In genomic region chrX:99326167-99326566, GRCm38 (mm10) we compare ENCODE assay signal across 8 mouse cellular contexts.
A peak's percentile ranks its signal among the peaks of the same experiment; 100 is the strongest.
DNase-seq lines count a peak whose midpoint lies in the region; ATAC-seq lines count a peak whose summit lies in the region.
"Had no signal": no experiment of that assay in that cellular context is flagged by ENCODE, and none has a peak within 500 bp of the region (broad histone marks: within the 10 kb centered on the region; RNA-seq: fewer than 3 reads in every experiment).

No protein-coding gene starts in this region.

- no peak overlapping the region for H3K27ac ChIP-seq in kidney, embryonic 14.5 days (ENCODE audit: low read depth, low read length)
- peak overlapping the region; percentile 64; the same call in 1 of the 2 replicates for H3K27ac ChIP-seq in neural tube, embryonic 13.5 days (replicated peaks)
- H3K27ac ChIP-seq: liver, embryonic 14.5 days had no signal

- no peaks in the 10 kb centered on the region for H3K9me3 ChIP-seq in kidney, embryonic 14.5 days (ENCODE audit: control insufficient read depth, low read length)
- H3K9me3 ChIP-seq in neural tube, embryonic 13.5 days, result no peaks in the 10 kb centered on the region

- peak; percentile 75 for ATAC-seq in kidney, embryonic 14.5 days (ENCODE audit: low FRiP score, low TSS enrichment)
- ATAC-seq in neural tube, embryonic 13.5 days (ENCODE audit: low read depth), result 0 out of 2 replicates have a peak, but pooled peaks have one; percentile 36

- H3K9ac ChIP-seq in kidney, embryonic 14.5 days (ENCODE audit: low read depth, low read length), result 0 out of 2 replicates have a peak overlapping the region, but pooled peaks have one; percentile 18
- no peak overlapping the region for H3K9ac ChIP-seq in neural tube, embryonic 13.5 days
- H3K9ac ChIP-seq: liver, embryonic 14.5 days had no signal

- H3K27me3 ChIP-seq in kidney, embryonic 14.5 days (ENCODE audit: control insufficient read depth, insufficient read depth, low read length), result no peaks in the 10 kb centered on the region; the same call in 1 of the 2 replicates
- peaks cover 58% of the 10 kb centered on the region for H3K27me3 ChIP-seq in neural tube, embryonic 13.5 days

- peak; percentile 51 for DNase-seq in R1 (ENCODE audit: low read depth, low spot score)
- DNase-seq in adrenal gland, postnatal 10 days, result peak; percentile 82
- DNase-seq in gastrocnemius, postnatal 25 days, result peak; percentile 53
- no peak for DNase-seq in layer of hippocampus, adult 9-11 months
- no peak for DNase-seq in layer of hippocampus, adult 18-20 months (ENCODE audit: low spot score in 2 of 2)

- H3K4me2 ChIP-seq in kidney, embryonic 14.5 days (replicated peaks; ENCODE audit: low read depth, low read length), result no peak overlapping the region
- no peak overlapping the region for H3K4me2 ChIP-seq in neural tube, embryonic 13.5 days

- 33% methylated on average over 7 of the region's 7 CpGs for WGBS in kidney, embryonic 14.5 days
- 27% methylated on average over 7 of the region's 7 CpGs for WGBS in neural tube, embryonic 13.5 days

- peaks cover 14% of the 10 kb centered on the region for H3K4me1 ChIP-seq in kidney, embryonic 14.5 days (ENCODE audit: control insufficient read depth, insufficient read depth, low read length)
- peaks cover 23% of the 10 kb centered on the region for H3K4me1 ChIP-seq in neural tube, embryonic 13.5 days (replicated peaks)

- no peak overlapping the region for H3K4me3 ChIP-seq in kidney, embryonic 14.5 days (ENCODE audit: low read length)
- H3K4me3 ChIP-seq in neural tube, embryonic 13.5 days, result no peak overlapping the region

- H3K36me3 ChIP-seq in kidney, embryonic 14.5 days (ENCODE audit: control insufficient read depth, insufficient read depth, low read length), result no peaks in the 10 kb centered on the region
- H3K36me3 ChIP-seq in neural tube, embryonic 13.5 days, result no peaks in the 10 kb centered on the region

Comparison
In these comparisons a context has a peak if more than half of its experiments do, and no peak if none do; other contexts are left out.
1. DNase-seq: peak in R1 (single experiment), adrenal gland, postnatal 10 days (single experiment) and gastrocnemius, postnatal 25 days (single experiment); none in layer of hippocampus, adult 9-11 months (single experiment) and layer of hippocampus, adult 18-20 months (0 of 2).